Mouse (Mus musculus) cerebellum, adult 2 months (tissue): ENCODE measurements around the gene Ccr4.

ENCODE experiments used
- CTCF ChIP-seq: fragments of 200-500 bp; IDR thresholded peaks from 2 replicates; pipeline ENCODE4 v1.5.1; 2011; ENCODE audit warnings: low read depth, mild to moderate bottlenecking, control low read depth, low read length, moderate library complexity, borderline replicate concordance; ENCODE audit not compliant: insufficient read depth
- POLR2A ChIP-seq: fragments of 200-500 bp; IDR thresholded peaks from 2 replicates; pipeline ENCODE4 v1.6.1; 2011; ENCODE audit warnings: low read length, control low read depth, borderline replicate concordance; ENCODE audit not compliant: insufficient read depth

DNA sequence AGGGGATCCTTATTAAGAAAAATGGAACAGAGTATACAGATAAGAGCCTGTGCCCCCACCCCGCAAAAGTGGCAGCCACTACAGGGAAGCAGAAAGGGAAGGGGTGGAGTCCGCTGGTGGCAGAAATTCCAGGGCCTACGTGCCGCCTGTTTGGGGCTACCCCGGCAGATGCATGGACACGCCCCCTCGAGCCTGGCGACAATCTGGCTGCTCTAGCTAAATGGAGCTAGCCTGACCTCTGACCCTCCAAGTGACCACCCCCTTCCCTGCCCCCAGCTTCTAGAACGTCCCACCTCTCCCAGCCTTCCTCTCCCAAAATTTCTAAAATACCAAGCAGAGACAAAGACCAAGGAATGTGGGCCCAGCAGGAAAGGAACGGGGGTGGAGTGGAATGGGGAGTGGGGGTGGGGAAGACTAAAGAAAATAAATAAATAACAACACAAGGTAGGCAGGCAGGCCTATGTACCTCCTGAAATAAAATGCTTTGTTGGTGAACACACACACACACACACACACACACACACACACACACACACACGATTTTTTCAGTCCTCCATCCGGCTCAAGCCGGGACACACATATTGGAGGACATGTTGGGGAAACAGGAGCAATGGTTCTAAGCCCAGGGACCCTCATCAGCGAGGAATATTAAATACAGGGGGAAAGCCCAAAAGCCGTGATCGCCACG, 23.4 kb upstream of the Ccr4 start:
- TF ChIP-seq CTCF (no peak), POLR2A (no peak)
